Mouse (Mus musculus): ENCODE measurements around the gene Fgfr2. TPM values are rescaled to one million over a fixed set of nuclear protein-coding genes. Genes with fewer than 3 reads are reported as not detected.

Fgfr2 gene
- total RNA-seq, 1 experiment from 2014 or later: not detected

GRCm38 (mm10) chr7:132261885-132262284 lies 861.3 kb downstream of the Fgfr2 start:
- no peak for ATAC-seq (replicated peaks in 1 of 2; ENCODE audit: insufficient read depth in 1 of 2, low FRiP score in 2 of 2, low TSS enrichment in 1 of 2, low read depth in 1 of 2, poor library complexity in 2 of 2, severe bottlenecking in 2 of 2)

DNA sequence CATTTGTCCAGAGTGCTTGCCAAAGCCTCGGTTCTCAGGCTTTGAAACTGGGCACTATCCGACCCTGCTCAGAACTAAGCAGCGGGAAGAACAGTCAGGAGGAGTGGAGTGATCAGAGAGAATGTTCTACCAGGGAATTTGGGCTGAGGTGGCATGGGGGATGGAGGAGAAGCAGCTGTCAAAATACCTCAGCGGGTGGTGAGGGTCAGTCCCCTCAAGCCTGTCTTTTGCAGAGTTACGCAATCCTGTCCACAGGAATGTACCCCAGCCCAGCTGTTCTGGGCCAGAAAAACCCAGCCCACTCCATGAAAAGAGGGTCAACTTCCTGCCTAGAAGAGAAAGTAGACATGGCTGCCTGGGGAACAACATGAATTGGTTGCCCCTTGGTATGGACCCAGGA lies 862.5 kb downstream of the Fgfr2 start:
- no peak for ATAC-seq (replicated peaks in 1 of 2; ENCODE audit: insufficient read depth in 1 of 2, low FRiP score in 2 of 2, low TSS enrichment in 1 of 2, low read depth in 1 of 2, poor library complexity in 2 of 2, severe bottlenecking in 2 of 2)

DNA sequence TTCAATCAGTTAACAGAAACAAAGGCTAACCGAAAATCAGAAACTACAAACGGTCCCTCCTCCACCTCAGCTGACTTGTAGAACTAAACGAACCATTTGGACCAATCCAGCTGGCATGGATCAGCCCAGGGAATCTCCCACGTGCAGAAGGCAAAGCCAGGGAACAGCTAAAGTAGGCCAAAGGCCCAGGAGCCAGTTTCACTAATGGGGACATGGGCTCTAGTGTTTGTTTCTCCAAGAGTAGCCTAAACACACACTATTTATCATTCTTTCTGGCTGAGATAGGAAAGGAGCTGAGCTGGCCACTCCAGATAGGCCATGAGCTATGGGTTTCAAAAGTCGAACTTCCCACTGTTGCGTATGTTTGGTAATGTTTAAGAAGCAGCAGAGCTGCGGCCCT lies 864.3 kb downstream of the Fgfr2 start:
- ATAC-seq (replicated peaks in 1 of 2; ENCODE audit: insufficient read depth in 1 of 2, low FRiP score in 2 of 2, low TSS enrichment in 1 of 2, low read depth in 1 of 2, poor library complexity in 2 of 2, severe bottlenecking in 2 of 2): no peak

DNA sequence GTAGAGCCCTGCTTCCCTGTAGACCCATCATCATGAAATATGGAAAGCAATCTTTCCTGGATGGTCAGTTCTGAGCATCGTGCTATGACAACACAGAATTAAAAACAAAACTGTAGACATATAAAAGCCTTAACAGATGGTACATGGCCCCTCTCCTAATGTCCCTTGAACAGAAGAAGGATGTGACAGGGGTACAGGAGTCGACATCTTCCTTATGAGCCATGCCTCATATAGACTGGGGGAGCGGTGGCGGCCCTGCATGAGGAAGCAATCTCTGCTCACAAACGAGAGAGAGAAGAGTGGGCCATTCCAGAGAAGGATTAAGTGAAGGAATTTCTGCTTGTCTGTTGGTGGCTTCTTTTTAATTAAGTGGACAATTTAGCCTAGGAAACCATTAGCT lies 864.9 kb downstream of the Fgfr2 start:
- no peak for ATAC-seq (replicated peaks in 1 of 2; ENCODE audit: insufficient read depth in 1 of 2, low FRiP score in 2 of 2, low TSS enrichment in 1 of 2, low read depth in 1 of 2, poor library complexity in 2 of 2, severe bottlenecking in 2 of 2)

DNA sequence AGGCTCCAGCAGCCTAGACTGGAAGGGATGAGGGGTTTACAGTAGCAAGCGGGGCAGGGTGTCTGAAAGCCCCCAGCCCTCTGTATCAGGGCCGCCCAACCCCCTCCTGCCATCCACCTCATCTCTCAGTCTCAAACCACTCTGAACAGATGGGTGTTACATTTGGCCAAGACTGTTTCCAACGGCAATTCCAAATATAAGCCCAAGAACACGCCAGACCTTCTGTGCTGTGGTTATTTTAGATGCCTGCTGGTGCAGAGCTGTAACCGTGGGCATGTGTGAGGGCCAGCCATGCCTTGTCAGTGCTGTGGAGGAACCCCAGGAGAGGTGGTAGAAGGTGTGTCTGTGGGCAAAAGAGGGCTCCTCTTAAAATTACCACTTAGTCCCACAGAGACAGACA lies 869.6 kb downstream of the Fgfr2 start:
- no peak for ATAC-seq (replicated peaks in 1 of 2; ENCODE audit: insufficient read depth in 1 of 2, low FRiP score in 2 of 2, low TSS enrichment in 1 of 2, low read depth in 1 of 2, poor library complexity in 2 of 2, severe bottlenecking in 2 of 2)

DNA sequence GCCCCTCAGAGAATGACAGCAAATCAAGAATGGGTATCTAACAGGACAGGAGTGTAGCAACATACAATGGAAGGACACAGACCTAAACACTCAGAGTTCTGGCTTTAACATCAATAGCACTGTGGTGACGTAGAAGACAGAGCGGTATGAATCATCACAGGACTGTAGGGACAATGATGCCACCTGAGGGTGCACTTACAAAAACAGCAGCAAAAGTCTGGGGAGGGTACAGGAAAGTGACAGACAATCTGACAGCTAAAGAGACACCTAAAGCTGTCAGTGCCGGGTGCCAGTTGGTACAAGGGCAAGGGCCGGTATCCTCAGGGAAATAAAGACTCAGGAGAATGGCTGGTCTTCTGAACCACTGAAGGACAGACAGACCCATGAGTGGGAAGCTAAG lies 870.1 kb downstream of the Fgfr2 start:
- ATAC-seq (replicated peaks in 1 of 2; ENCODE audit: insufficient read depth in 1 of 2, low FRiP score in 2 of 2, low TSS enrichment in 1 of 2, low read depth in 1 of 2, poor library complexity in 2 of 2, severe bottlenecking in 2 of 2): no peak

GRCm38 (mm10) chr7:132249563-132250119 lies 873.5 kb downstream of the Fgfr2 start:
- no peak for ATAC-seq (replicated peaks in 1 of 2; ENCODE audit: insufficient read depth in 1 of 2, low FRiP score in 2 of 2, low TSS enrichment in 1 of 2, low read depth in 1 of 2, poor library complexity in 2 of 2, severe bottlenecking in 2 of 2)

GRCm38 (mm10) chr7:132247567-132247966 lies 875.6 kb downstream of the Fgfr2 start:
- ATAC-seq (replicated peaks in 1 of 2; ENCODE audit: insufficient read depth in 1 of 2, low FRiP score in 2 of 2, low TSS enrichment in 1 of 2, low read depth in 1 of 2, poor library complexity in 2 of 2, severe bottlenecking in 2 of 2): no peak

DNA sequence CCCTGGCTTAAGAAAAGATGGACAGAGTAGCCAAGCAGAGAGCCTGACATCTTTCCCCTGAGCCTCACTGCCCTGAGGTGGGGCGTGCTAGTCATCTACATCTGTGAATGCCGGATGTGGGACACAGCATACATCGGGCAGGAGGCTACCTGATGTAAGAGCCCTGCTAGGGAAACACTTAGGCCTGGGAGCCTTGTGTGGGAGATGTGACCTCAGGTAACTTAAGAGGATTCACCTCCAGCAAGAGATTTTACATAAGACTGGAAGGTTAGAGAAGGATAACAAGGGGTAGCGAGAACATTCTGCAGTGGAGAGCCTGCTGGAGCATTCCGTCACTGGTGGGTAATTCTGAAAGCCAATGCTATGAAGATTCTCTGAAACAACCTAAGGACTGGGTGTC lies 876.1 kb downstream of the Fgfr2 start:
- ATAC-seq (replicated peaks in 1 of 2; ENCODE audit: insufficient read depth in 1 of 2, low FRiP score in 2 of 2, low TSS enrichment in 1 of 2, low read depth in 1 of 2, poor library complexity in 2 of 2, severe bottlenecking in 2 of 2): no peak

DNA sequence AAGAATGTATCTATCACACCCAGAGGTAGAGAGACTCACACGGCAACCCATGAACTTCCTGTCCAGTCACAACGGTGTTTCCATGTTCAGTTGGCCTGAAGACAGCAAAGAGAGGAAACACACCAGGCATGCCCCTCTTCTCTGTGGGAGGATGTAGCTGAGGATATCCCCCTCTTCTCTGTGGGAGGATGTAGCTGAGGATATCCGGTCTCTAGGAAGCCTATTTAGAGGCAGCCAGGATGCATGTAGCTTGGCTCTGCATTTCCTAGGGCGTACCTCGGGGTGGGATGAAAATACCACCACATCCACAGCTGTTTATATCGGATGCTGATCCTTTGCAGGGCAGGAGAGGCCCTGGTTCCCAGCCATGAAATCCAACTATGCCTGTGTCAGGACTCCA lies 877.4 kb downstream of the Fgfr2 start:
- ATAC-seq (replicated peaks in 1 of 2; ENCODE audit: insufficient read depth in 1 of 2, low FRiP score in 2 of 2, low TSS enrichment in 1 of 2, low read depth in 1 of 2, poor library complexity in 2 of 2, severe bottlenecking in 2 of 2): no peak

- ATAC-seq (replicated peaks in 1 of 2; ENCODE audit: insufficient read depth in 1 of 2, low FRiP score in 2 of 2, low TSS enrichment in 1 of 2, low read depth in 1 of 2, poor library complexity in 2 of 2, severe bottlenecking in 2 of 2): no peak
Observed at GRCm38 (mm10) chr7:132244637-132245036, 878.5 kb downstream of the Fgfr2 start.

- ATAC-seq (replicated peaks in 1 of 2; ENCODE audit: insufficient read depth in 1 of 2, low FRiP score in 2 of 2, low TSS enrichment in 1 of 2, low read depth in 1 of 2, poor library complexity in 2 of 2, severe bottlenecking in 2 of 2): 0 out of 4 replicates have a peak, but pooled peaks of 1 of the 2 experiments have one; percentile 14
Observed at GRCm38 (mm10) chr7:132243225-132243624, 879.9 kb downstream of the Fgfr2 start.

- ATAC-seq (replicated peaks in 1 of 2; ENCODE audit: insufficient read depth in 1 of 2, low FRiP score in 2 of 2, low TSS enrichment in 1 of 2, low read depth in 1 of 2, poor library complexity in 2 of 2, severe bottlenecking in 2 of 2): peak; percentile 68 to 75
Observed at GRCm38 (mm10) chr7:132242617-132243141, 880.5 kb downstream of the Fgfr2 start.

DNA sequence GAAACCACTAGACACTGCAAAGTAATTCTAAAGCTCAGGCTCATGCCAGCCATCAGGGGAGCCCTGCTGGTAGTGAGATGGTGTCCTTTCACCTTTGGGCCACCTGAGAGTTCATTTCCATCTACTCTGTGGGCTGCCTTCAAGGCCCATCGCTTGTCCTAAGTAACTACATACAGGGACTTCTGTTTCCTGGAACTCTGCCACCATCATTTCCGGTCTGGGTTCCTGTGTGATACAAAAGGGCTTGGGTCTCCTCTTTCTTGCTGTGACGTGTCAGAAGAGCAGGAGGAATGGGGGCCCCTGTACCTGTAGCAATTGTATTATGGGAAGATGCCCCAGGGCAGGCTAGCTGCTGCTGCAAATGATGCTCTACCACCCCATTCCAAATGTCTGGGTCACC lies 884.2 kb downstream of the Fgfr2 start:
- no peak for ATAC-seq (replicated peaks in 1 of 2; ENCODE audit: insufficient read depth in 1 of 2, low FRiP score in 2 of 2, low TSS enrichment in 1 of 2, low read depth in 1 of 2, poor library complexity in 2 of 2, severe bottlenecking in 2 of 2)

DNA sequence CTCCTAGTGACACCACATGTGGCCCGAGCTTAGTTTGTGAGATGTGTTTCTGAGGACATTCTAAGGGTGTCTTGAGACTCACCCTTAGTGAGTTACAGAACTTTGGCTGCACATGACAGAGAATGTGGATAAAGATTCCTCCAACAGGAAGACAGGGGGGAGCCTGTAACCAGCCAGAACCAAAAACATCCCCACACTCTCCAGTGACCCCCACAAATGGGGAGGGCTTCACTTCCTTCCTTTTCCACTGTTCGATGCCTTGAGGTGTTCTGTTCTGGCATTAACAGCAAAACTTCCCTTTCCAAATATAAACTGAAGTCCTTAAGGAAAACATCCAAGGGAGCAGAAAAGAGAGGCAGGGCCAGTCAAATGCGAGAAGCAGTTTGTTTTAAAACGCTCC lies 886.0 kb downstream of the Fgfr2 start:
- no peak for ATAC-seq (replicated peaks in 1 of 2; ENCODE audit: insufficient read depth in 1 of 2, low FRiP score in 2 of 2, low TSS enrichment in 1 of 2, low read depth in 1 of 2, poor library complexity in 2 of 2, severe bottlenecking in 2 of 2)

- no peak for ATAC-seq (replicated peaks in 1 of 2; ENCODE audit: insufficient read depth in 1 of 2, low FRiP score in 2 of 2, low TSS enrichment in 1 of 2, low read depth in 1 of 2, poor library complexity in 2 of 2, severe bottlenecking in 2 of 2)
Observed at GRCm38 (mm10) chr7:132236789-132237188, 886.4 kb downstream of the Fgfr2 start.

DNA sequence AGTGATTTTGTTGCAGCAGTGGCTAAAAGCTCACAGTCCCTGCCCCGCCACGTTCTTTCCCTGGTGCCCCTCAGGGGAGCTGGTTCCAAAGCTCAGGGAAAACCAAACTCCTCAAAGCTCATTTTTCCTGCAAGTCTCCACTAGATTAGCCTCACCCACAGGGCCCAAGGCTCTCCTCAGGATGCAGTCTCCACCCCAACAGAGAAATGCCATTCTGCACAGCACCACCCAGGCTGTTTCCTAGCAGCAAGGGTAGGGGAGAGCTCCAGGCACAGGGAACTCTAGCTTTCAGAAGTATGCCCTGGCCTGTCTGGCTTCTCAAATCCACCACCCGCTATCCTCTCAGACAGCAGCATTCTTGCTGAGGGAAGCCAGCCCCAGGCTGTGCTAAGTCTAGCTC lies 888.9 kb downstream of the Fgfr2 start:
- no peak for ATAC-seq (replicated peaks in 1 of 2; ENCODE audit: insufficient read depth in 1 of 2, low FRiP score in 2 of 2, low TSS enrichment in 1 of 2, low read depth in 1 of 2, poor library complexity in 2 of 2, severe bottlenecking in 2 of 2)

DNA sequence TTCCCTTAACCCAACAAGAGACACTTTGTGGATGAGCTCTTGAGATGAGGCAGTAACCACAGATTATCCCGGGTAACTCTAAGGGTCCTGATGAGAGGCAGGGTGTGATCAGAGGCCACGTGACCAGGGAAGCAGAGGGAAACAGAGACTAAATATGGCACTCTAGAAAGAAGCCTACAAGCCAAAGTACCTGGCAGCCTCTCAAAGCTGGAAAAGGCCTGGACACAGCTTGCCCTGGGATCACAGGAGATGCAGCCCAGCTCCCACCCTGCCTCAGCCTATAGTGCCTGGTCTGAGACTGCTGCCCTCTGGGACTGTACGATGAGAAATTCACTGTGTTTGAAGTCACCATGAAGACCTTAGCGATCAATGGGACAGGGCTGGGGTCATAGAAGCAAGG lies 889.4 kb downstream of the Fgfr2 start:
- no peak for ATAC-seq (replicated peaks in 1 of 2; ENCODE audit: insufficient read depth in 1 of 2, low FRiP score in 2 of 2, low TSS enrichment in 1 of 2, low read depth in 1 of 2, poor library complexity in 2 of 2, severe bottlenecking in 2 of 2)

DNA sequence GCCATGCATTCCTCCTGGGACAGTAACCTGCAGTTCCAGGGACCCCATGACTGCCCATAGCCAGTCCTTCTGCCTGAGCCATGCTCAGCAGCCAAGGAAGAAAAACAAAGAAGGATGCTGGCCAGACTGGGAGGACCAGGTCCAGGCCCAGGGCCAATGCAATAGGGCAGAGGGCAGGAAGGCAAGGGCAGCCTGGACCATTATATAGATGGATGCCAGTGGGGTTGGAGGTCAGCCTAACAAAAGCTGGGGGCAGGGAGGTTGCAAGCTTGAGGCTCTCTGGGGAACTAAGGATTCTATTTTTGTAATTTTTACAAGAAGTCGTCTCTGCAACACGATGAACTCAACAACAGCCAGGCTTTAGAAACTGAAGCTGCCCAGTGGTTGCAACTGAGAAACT lies 890.2 kb downstream of the Fgfr2 start:
- ATAC-seq (replicated peaks in 1 of 2; ENCODE audit: insufficient read depth in 1 of 2, low FRiP score in 2 of 2, low TSS enrichment in 1 of 2, low read depth in 1 of 2, poor library complexity in 2 of 2, severe bottlenecking in 2 of 2): no peak

Measured in hematopoietic stem cell, adult 5-6 weeks (primary cell).